Mouse (Mus musculus) megakaryocyte, embryonic 14.5 days (primary cell): ENCODE results near the gene Olfr323. TPM values are rescaled to one million over a fixed set of nuclear protein-coding genes. Genes with fewer than 3 reads are reported as not detected.

Experiments used
- H3K27me3 ChIP-seq: replicated peaks from 2 replicates; pipeline ENCODE3; 2012; ENCODE audit warnings: inconsistent platforms
- H3K36me3 ChIP-seq: replicated peaks from 2 replicates; pipeline ENCODE3; 2012; ENCODE audit warnings: low read length, inconsistent platforms, mixed read lengths
- H3K4me1 ChIP-seq: 2 replicates; pipeline ENCODE4 v1.6.1; 2012; ENCODE audit warnings: inconsistent platforms
- H3K4me3 ChIP-seq: replicated peaks from 2 replicates; pipeline ENCODE3; 2012; ENCODE audit warnings: moderate library complexity, mild to moderate bottlenecking, inconsistent platforms
- H3K9me3 ChIP-seq: 2 replicates; pipeline ENCODE4 v1.6.1; 2012; ENCODE audit warnings: inconsistent platforms
- FLI1 ChIP-seq: IDR thresholded peaks from 2 replicates; pipeline ENCODE4 v1.6.1; 2012; ENCODE audit warnings: low read length, inconsistent platforms, mixed read lengths
- GATA1 ChIP-seq: IDR thresholded peaks from 3 replicates; pipeline ENCODE4 v1.6.1; 2012; ENCODE audit warnings: mixed read lengths, low read length, inconsistent platforms, borderline replicate concordance
- polyA plus RNA-seq: library from polyadenylated mRNA; stranded (reverse); fragments of >175 nt; gene quantifications from 2 replicates; pipeline ENCODE4 v1.2.3, GENCODE M21; 2012; ENCODE audit warnings: low replicate concordance; ENCODE audit not compliant: insufficient read depth

The Olfr323 gene
- polyA plus RNA-seq, 1 experiment: not detected

DNA sequence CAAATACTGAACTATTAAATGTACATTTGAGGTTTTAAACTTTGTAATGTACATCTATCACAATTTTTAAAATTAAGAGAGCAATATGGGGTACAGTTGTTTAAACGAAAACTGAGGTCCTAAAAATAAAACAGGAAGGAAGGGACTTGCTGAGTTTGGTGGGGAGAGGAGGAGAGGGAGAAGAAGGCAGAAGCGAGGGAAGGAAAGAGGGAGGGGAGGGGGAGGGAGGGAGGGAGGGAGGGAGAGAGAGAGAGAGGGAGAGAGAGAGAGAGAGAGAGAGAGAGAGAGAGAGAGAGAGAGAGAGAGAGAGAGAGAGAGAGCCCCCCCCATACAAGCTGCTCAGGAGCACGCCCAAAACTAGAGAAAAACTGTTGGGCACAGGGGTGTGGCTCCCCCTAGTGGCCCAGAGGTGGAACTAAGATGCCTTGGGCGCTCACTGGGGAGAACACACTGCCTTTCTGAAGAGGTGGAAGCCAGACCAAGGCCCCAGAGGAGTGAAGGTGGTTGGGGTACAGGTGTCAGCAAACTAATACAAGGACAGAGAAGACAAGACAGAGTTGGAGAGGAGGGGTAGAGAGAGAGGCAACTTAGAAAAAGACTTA lies 6.2 kb upstream of the Olfr323 start:
- H3K4me3 ChIP-seq: peak overlapping the region; percentile 87
- TF ChIP-seq GATA1: no peak
- TF ChIP-seq FLI1: no peak
- H3K4me1 ChIP-seq: peaks cover 78% of the 10 kb centered on the region

DNA sequence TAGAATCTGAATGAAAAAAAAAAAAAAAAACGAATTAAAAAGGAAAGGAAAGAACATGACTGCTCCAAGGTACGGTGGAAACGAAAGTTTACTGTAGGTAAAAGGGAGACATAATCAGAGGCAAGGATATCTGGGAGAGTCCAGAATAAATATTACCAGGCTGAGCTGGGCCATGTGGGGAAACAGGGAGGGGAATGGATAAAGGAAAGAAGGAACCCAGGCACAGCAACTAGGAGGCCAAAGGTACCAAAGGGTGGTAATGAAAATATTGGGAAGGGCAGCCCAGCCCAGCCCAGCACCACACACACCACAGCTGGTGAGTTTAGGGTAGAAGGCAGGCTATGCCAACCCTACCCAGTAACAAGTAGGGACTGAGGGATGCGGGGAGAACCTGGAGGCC lies 4.6 kb upstream of the Olfr323 start:
- Histone ChIP-seq H3K4me3 (peak overlapping the region; percentile 83), H3K9me3 (no peaks in the 10 kb centered on the region), H3K36me3 (no peaks in the 10 kb centered on the region), H3K27me3 (no peaks in the 10 kb centered on the region), H3K4me1 (peaks cover 71% of the 10 kb centered on the region)
- TF ChIP-seq FLI1 (no peak), GATA1 (no peak)

More for the DNA sequence above, 6.2 kb upstream of the Olfr323 start:
- H3K36me3 ChIP-seq: no peaks in the 10 kb centered on the region
- H3K27me3 ChIP-seq: no peaks in the 10 kb centered on the region
- no peaks in the 10 kb centered on the region for H3K9me3 ChIP-seq

- H3K4me3 ChIP-seq: no peak overlapping the region
- H3K27me3 ChIP-seq: peaks cover 19% of the 10 kb centered on the region
- peaks cover 11% of the 10 kb centered on the region for H3K4me1 ChIP-seq
- H3K36me3 ChIP-seq: no peaks in the 10 kb centered on the region
- TF ChIP-seq FLI1 (no peak), GATA1 (no peak)
- H3K9me3 ChIP-seq: no peaks in the 10 kb centered on the region
Observed at GRCm38 (mm10) chr11:58626146-58626545, 4.2 kb downstream of the Olfr323 start.

GRCm38 (mm10) chr11:58618793-58619192 lies 11.5 kb downstream of the Olfr323 start:
- Histone ChIP-seq H3K4me3 (no peak overlapping the region), H3K36me3 (no peaks in the 10 kb centered on the region), H3K9me3 (no peaks in the 10 kb centered on the region), H3K4me1 (peaks cover 39% of the 10 kb centered on the region), H3K27me3 (peaks cover 14% of the 10 kb centered on the region)
- no peak for TF ChIP-seq FLI1
- TF ChIP-seq GATA1: no peak

DNA sequence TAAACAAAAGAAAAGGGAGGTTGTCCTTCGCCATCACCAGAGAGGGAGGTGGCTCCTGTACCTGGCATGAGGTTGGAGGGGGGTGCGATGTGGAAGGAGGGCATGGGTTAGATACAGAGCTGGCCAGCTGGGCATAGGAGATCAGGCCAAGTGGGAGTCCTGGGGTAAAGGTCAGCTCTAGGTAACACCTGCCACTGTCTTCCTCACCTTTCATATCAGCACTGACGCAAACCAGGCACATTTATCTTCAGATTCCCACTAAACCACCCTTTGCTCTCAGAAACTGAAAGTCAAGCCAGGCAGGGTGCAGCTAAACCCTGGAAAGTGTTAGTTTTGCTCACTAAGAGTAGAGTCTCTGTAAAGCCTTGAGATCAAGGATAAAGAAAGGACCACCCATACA lies 11.9 kb downstream of the Olfr323 start:
- Histone ChIP-seq H3K4me1 (peaks cover 41% of the 10 kb centered on the region), H3K4me3 (no peak overlapping the region), H3K36me3 (no peaks in the 10 kb centered on the region), H3K27me3 (peaks cover 12% of the 10 kb centered on the region), H3K9me3 (no peaks in the 10 kb centered on the region)
- TF ChIP-seq GATA1: no peak
- TF ChIP-seq FLI1: no peak

DNA sequence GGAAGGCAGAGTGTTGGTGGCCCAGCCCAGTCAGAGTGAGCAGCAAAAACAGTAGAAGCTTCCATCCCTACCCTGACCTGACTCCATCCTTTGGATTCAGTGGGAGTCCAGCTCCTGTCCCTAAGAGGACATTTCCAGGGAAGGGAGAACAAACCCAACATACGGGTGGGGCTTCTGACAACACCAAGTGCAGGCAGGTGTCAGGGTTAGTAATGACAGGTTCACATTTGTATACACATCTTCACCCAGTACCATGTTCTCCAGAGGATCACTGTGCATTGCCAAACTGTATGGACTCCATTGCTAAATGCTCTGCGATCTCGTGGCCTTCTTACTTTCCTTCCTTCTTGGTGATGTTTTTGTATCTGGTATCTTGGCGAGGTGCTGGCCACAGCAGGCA lies 14.3 kb downstream of the Olfr323 start, which contains the start of gene 2210407C18Rik:
Gene 2210407C18Rik (minus strand): TSS at position 101 of the 400 bp plus-strand sequence.
- Histone ChIP-seq H3K9me3 (no peaks in the 10 kb centered on the region), H3K4me3 (no peak within 1 kb of the TSS), H3K36me3 (no peaks in the 10 kb centered on the region), H3K27me3 (peaks cover 15% of the 10 kb centered on the region), H3K4me1 (peaks cover 45% of the 10 kb centered on the region)
- TF ChIP-seq FLI1 (no peak), GATA1 (no peak)

DNA sequence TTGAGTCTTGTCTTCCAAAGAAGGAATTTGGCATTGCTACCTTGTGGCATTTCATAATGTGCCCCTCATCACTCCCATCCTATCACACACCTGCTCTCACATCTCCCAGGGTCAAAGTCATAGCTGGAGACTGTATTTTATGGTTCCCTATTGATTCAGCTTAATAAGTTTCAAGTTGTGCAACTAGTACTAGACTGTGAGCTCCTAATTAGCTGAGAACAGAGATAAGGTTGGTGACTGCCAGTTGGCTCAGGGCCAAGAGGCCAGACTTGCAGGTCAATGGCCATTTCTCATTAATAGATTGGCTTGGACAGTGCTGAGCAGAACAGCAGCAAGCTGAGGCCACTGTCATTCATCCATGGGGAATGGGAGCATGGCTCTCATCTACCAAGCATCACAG lies 15.8 kb downstream of the Olfr323 start:
- H3K27me3 ChIP-seq: peaks cover 12% of the 10 kb centered on the region

GRCm38 (mm10) chr11:58613359-58613758 lies 16.9 kb downstream of the Olfr323 start:
- no peak for TF ChIP-seq FLI1
- no peak for TF ChIP-seq GATA1

More for the DNA sequence above, 15.8 kb downstream of the Olfr323 start:
- no peak for TF ChIP-seq GATA1
- TF ChIP-seq FLI1: no peak
- Histone ChIP-seq H3K4me3 (no peak overlapping the region), H3K4me1 (peaks cover 47% of the 10 kb centered on the region), H3K36me3 (no peaks in the 10 kb centered on the region), H3K9me3 (no peaks in the 10 kb centered on the region)

DNA sequence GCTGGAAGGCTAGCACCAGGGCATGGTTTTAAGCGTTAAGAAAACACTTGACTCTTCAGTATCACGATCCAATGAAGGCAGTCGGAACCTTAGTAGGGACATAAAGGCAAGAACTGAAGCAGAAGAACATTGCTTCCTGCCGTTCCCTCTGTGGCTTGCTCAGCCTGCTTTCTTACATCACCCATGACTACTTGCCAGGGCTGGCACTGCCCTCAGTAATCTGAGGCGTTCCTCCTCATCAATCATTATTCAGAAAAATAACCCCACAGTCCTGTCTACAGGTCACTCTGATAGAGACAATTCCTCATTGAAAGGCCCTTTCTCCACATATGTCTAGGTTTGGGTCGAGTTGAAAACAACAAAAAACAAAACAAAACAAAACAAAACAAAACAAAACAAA lies 23.3 kb downstream of the Olfr323 start:
- Histone ChIP-seq H3K4me1 (peaks cover 37% of the 10 kb centered on the region), H3K27me3 (peaks cover 9% of the 10 kb centered on the region), H3K36me3 (no peaks in the 10 kb centered on the region), H3K9me3 (no peaks in the 10 kb centered on the region), H3K4me3 (peak overlapping the region; percentile 23)
- TF ChIP-seq GATA1: no peak
- TF ChIP-seq FLI1: no peak

More at GRCm38 (mm10) chr11:58613359-58613758, 16.9 kb downstream of the Olfr323 start:
- Histone ChIP-seq H3K27me3 (peaks cover 12% of the 10 kb centered on the region), H3K4me1 (peaks cover 42% of the 10 kb centered on the region), H3K9me3 (no peaks in the 10 kb centered on the region), H3K4me3 (no peak overlapping the region), H3K36me3 (no peaks in the 10 kb centered on the region)

- Histone ChIP-seq H3K27me3 (peaks cover 5% of the 10 kb centered on the region), H3K36me3 (no peaks in the 10 kb centered on the region), H3K4me1 (peaks cover 40% of the 10 kb centered on the region), H3K4me3 (no peak overlapping the region), H3K9me3 (no peaks in the 10 kb centered on the region)
- TF ChIP-seq FLI1: no peak
- no peak for TF ChIP-seq GATA1
Observed at GRCm38 (mm10) chr11:58606177-58606919, 24.0 kb downstream of the Olfr323 start.
